Mouse (Mus musculus) adipocyte (in vitro differentiated cells): Measurements from ENCODE around the gene Dst.
A peak's percentile ranks its signal among the peaks of the same experiment; 100 is the strongest.
"Not testable (repeated sequence)": the region's sequence is repeated elsewhere in the genome, so short reads cannot be mapped to it uniquely, and the experiment has no call there.

ENCODE experiments used
- DNase-seq: peaks from one replicate; pipeline ENCODE4 v3.0.0-alpha.2; 2016; ENCODE audit warnings: low spot score

Gene Dst

DNA sequence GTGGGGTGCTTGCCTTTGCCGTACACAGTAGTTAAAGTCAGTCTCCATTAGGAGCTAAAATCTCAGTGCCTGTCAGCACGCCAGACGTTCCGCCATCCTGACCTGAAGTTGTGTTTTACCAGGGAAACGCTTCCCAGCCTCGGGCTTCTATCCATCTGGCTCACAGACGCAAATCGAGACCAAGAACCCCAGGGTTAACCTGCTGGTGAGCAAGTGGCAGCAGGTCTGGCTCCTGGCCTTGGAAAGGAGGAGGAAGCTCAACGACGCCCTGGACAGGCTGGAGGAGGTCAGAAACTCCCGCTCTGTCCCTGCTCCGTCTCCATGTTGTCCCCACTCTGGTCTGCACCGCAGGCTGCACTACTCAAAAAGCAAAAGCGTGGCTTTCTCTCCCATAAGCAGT lies 385.2 kb downstream of the Dst start:
- no peak for DNase-seq

DNA sequence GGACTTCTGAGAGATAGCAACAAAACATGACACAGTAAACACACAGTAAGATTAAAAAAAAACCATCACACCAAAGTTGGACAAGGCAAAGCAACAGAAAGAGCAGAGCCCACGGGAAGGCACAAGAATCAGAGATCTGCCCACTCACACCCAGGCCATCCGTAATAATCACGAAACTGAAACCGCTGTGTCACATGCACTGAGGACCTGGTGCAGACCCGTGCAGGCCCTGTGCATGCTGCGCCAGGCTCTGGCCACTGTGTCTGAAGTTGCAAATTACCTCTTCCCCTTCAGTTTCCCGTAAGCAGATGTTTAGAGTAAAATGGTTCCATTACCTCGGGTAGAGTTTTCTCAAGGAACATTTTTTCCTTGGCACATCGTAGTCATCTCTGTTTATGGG lies 389.6 kb downstream of the Dst start:
- DNase-seq = no peak

DNA sequence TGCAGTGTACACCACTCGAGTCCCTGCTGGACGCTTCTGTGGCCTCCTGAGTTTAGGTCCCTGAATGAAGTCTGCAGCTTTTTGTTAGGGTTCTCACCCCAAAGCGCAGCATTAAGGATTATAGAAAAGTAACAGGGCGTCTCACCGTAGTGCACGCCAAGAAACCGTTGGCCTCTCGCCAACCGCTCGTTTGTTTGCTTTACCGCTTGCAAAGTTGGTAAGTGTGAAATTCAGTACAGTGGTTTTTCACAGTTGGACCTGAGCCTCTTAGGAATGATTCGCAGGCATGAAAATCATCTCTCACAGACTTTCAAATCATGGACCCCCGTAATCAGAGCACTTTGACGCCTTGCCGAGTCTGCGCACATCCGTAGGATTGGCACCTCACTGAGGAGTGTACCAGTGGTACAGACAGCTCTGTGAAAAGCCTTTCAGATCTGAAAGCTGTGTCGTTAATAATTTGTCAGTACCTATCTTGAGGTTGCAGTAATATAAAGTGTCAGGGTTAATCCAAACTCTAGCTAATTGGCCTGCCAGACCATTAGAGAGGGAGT lies 390.7 kb downstream of the Dst start:
- DNase-seq = no peak

DNA sequence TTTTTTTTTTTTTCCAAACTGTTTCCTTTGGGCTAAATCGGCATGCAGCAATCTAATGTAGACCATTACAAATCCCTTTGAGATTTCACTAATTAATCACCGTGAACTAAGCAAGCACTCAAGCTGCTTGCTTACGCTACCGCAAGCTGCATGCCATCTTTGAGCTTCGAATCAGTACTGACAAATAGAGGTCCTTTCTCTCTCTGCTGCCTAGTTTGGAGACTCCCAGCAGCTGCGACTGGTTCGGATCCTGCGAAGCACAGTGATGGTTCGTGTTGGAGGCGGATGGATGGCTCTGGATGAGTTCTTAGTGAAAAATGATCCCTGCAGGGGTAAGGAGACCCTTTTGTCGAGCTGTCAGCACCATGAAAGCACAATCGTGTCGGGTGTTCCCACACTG lies 391.5 kb downstream of the Dst start:
- DNase-seq = no peak

DNA sequence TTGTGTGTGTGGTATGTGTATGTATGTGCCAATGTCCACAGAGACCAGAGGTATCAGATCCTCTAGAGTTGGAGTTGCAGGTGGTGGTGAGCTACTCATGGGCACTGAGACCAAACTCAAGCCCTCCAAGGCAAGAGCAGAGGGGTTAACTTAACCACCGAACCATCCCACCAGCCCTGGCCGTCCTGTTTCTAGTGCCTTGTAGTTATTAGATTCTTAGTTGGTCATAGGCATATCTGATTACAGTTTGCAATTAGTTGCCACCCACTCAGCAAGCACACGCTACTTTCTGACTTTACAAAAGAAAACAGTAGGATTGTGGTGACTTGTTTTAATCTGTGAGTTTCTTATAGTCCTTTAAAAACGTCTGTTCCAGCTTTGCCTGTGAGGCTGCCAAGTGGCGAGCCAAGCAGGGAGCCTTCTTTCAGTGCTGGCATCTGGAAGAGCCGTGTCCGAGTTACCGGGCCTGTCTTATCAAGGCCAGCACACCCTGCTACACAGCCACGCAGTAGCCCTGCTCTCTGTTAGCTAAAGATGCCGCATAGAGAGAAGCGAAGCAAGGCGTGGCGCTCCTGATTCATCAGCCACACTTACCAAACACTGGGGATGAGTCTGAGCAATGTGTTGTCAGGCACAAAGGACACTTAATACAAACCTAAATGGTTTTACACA lies 392.4 kb downstream of the Dst start:
- no peak for DNase-seq

- peak; percentile 84 for DNase-seq
Measured at GRCm38 (mm10) chr1:34304227-34304626, 396.2 kb downstream of the Dst start.

- DNase-seq = peak; percentile 89
Measured at GRCm38 (mm10) chr1:34306741-34307140, 398.7 kb downstream of the Dst start.

- DNase-seq = no peak
Measured at GRCm38 (mm10) chr1:34307191-34307590, 399.2 kb downstream of the Dst start.

GRCm38 (mm10) chr1:34308841-34309240 lies 400.8 kb downstream of the Dst start:
- not testable (repeated sequence) for DNase-seq

DNA sequence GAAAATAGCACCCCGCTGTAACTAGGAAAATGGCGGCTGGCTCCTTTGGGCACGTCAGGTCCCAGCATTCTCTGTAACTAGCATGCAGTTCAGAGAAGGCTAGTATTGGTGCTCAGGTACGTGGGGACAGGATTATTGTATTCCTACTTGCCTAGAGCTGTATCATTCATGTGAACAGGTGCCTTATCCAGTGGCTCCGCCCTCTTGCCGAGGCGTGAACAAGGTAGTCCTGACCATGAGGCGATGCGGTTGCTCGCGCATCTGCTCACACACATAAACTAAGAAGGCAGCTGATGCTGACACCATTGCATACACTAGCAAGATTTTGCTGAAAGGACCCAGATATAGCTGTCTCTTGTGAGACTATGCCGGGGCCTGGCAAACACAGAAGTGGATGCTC lies 401.4 kb downstream of the Dst start:
- no peak for DNase-seq

DNA sequence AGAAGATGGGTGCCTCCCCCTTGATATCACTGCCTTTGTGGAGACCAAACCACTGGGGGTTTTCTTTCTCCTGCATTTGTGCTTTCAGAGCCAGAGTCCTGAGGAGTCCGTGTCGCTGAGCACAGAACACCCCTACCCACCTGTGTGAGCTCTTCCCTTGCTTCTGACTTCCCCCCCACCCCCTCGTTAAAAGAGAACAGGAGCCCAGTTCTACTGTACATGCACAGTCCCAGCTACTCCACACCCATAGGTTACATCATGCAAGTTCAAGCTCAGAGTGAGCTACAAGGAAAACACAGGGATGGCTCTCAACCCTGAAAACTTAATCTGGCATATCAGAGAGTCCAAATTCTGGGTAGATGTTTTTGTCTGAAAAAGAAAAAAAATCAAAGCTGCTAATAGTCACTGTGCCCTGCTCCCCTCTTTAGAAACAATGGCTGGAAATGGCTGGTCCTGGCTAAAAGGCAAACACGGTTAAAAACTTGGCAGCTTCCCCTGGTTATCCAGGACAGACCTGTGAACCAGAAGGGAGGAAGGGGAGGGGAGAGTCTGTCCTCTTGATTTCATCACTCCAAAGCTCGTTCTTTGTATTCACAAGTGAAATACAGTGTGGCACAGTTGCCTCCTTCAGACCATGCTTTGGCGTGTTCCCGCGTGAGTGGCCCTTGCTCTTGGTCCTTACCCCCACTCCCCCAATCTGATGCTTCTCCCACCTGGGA lies 402.7 kb downstream of the Dst start:
- DNase-seq = peak; percentile 67

DNA sequence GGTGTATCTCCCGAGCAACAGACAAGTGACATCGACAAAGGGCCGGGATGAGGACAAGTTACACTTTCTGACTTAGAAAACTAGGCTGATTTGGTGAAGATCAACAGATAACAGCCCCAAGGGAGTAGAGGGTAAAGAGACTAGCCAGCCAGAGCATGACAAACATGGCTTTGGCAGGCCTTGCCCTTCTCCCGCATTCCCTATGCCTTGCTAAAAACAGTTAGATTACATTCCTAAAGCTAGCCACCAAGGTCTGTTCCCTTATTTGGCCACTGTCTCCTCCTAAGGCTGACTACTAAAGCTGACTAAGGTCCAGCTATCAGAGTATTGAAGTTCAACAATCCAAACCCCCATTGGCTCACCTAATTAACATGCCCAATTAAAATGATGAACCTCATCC lies 404.8 kb downstream of the Dst start:
- DNase-seq = peak; percentile 60

- no peak for DNase-seq
Measured at GRCm38 (mm10) chr1:34315381-34315780, 407.4 kb downstream of the Dst start.

DNA sequence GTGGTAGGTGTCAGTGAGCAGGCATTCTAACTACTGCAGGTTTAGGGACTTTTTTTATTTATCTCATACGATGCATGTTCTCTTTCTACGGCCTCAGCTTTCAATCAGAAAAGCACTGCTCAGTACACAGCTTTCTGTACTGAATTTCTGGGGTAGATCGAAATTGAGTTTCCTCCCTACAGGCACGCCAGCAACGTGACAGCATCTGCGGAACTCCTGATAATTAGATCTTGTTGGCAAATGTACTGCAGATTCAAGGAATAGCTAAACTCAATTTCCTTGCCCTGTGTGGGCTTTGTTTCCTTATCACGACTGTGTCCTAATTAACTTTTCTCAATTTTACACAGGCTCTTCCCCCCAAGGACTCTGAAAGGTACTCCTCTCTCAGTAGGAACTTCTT lies 416.2 kb downstream of the Dst start:
- no peak for DNase-seq

DNA sequence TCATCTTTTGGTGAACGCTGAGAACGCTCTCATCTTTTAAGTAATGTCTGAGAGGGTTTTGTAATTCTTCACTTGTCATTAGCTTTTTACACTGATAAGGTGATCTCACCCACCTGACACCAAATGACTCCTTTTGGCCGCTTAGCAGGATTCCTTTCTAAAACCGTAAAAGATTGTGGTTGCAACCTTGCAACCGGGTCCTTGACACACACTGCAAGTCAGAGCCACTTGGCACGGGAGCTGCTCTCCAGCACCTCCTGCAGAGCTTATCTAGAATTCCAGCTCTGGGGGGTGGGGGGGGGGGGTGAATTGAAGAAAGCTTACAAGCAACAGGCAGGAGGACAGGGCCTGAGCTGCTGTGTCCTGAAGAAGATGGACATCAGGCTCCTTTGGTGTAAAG lies 420.6 kb downstream of the Dst start:
- no peak for DNase-seq

DNA sequence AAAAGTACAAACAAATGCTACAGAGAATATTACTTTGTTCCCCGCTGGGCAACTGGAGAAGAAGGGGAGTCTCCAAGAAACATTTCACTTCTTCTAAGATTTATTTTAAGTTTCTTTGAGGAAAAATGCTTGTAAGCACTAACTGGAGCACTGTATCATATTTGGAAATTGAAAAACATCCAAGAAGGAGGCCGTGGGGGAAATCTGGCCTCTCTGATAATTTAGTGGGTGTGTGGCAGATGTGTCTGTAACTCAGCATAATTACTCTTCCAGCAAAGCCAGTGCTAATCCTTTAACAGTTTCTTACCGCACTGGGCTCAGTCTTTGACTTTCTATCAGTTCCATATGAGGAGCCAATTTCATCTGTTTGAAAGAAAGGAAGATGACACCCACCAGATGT lies 423.7 kb downstream of the Dst start:
- DNase-seq = peak; percentile 33
